Mouse (Mus musculus): Measurements from ENCODE around the gene Ntn1.
A peak's percentile ranks its signal among the peaks of the same experiment; 100 is the strongest.

Gene Ntn1

GRCm38 (mm10) chr11:68260399-68260798 lies 140.2 kb downstream of the Ntn1 start:
- no peak for DNase-seq

DNA sequence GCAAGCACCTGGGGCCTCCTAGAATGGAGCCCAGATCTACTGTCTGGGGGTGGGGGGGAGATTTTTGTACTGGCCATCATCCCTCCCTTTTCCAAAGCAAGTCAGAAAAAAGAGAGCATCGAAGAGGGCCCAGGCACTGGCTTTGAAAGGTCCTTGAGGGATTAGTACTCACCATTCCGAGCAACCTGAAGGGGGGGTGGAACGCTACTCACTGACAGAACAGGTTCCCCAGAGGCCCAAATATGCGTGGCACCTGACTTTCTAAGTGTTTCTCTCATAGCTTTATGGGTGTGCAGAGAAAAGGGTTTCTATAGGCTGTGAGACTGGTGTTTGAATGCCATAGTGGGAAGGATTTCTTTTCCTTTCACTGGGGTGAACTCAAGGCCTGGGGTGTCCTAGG lies 142.1 kb downstream of the Ntn1 start:
- DNase-seq, result no peak

DNA sequence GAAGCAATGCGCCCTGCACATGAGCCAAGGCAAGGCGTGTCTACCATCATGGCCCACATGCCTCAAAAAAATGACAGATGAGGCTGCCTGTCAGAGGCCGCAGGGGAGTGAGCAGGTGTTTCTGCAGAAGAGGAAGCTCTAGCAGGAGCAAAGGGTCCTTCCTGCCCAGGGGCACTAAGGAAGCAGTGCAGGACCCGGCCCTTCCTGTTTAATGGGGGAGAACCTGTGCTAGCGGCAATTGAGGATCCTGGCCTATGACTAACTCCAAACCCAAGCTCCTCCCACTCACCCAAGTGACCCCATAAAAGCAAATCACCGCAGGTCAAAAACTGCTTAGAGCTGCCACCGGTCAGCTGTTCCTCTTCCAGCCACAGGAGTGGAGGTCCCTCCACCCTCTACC lies 147.1 kb downstream of the Ntn1 start:
- no peak for DNase-seq

DNA sequence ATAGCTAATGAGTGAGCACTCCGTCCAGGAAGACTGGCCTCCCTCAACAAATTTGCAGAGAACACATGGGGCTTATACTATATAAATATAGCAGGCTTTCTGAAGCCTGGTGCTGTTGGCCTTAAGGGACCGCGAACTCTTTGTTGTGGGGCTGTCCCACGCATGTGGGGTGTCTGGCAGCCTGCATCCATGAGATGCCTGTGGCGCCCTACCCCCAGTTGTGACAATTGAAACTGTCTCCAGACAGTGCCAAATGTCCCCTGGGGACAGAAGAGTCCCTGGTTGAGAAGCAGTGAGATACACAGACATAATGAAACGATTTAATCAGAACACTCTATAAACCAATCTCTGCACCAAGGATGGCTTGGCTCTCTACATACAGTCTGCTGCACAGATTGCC lies 150.5 kb downstream of the Ntn1 start:
- DNase-seq, result no peak

GRCm38 (mm10) chr11:68247897-68248296 lies 152.7 kb downstream of the Ntn1 start:
- DNase-seq, result no peak

- DNase-seq, result no peak
Measured at GRCm38 (mm10) chr11:68244992-68245261, 155.7 kb downstream of the Ntn1 start.

DNA sequence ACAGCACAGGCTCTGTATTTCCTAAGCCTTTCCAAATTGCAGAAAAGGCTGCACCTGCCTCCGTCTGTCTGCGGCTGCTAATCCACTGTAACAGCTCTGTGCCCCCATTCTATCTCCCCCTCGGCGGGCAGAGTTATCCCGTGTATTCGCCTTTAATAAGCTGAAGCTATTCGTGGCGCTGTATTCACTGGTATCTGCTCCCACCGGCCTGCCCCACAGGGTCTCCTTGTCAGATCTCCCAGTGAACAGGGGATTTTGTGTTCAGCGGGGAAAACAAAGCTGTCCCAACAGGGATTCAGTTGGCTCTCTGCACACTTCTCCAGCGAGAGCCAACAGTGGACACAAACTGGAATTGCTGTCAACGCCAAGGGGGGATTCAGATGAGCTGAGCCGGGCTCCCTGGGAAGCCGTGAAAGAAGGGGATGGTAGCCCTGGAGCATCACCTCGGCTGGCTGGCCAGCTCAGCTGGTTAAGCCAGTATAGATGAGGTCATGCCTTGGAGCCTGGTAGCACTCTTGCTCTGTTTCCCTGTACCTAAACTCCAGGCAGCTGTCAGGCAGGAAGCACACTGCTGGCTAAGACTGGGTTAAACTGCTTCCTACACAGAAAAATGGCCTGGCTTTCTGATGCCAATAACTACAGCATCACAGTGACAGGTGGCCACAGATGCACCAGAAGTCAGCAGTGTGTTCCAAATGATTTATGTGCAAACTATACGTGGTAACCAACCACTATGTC lies 156.2 kb downstream of the Ntn1 start:
- DNase-seq, result peak in 1 of 2 experiments; percentile 37

DNA sequence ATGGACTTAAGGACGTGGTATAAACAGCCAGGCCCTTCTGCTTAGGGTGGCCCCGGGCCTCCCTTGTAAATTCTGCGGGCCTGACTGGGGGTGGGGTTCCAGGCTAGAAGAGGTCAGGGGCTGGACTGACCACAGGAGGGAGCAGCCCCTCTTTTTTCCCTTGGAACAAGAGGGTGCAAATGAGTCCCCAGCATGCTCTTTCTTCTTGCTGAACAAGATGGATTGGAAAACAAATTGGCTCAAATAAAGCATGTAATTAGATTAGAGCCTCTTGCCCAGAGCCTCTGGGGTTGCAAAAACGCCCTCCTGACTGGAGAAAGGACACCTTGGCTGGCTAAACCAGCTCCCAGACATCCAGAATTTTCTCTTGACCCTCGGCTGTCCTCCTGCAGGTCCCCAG lies 160.9 kb downstream of the Ntn1 start:
- DNase-seq, result no peak

- DNase-seq, result peak; percentile 93 to 94
Measured at GRCm38 (mm10) chr11:68233469-68233965, 167.1 kb downstream of the Ntn1 start.

- DNase-seq, result peak in 1 of 2 experiments; percentile 54
Measured at GRCm38 (mm10) chr11:68231558-68231957, 169.1 kb downstream of the Ntn1 start.

DNA sequence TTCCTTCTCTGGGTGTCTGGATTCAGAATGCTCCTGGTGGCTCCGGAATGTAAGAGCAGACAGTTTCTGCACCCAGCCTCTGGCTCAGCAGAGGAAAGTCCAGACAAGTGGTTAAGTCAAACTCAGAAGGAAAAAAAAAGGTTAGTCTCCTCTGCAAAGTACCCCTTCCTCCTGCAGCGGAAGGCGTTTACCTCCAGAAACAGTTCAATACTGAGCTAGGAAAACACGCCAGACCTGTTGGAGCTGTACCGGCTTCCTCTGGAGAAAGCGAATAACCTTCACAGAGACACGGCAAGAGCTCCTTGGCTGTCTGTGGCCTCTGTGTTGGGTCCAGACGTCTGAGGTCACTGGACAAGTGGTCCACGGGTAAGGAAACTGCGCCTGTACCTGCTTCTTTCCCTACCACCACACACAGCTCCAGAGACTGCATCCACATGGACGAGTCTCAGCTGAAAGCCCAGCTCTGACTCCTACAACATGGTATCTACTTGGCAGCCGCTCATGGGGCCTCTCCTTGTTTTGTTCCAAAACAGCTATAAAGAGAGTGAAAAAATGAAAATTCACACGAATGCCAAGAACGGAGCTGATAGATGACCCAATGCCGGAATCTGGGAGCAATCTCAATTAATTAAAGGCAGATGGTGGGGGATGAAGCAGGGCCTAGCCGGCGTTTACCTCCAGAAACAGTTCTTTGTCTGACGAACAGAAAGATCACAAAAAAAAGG lies 171.5 kb downstream of the Ntn1 start:
- peak in 1 of 2 experiments; percentile 34 for DNase-seq

DNA sequence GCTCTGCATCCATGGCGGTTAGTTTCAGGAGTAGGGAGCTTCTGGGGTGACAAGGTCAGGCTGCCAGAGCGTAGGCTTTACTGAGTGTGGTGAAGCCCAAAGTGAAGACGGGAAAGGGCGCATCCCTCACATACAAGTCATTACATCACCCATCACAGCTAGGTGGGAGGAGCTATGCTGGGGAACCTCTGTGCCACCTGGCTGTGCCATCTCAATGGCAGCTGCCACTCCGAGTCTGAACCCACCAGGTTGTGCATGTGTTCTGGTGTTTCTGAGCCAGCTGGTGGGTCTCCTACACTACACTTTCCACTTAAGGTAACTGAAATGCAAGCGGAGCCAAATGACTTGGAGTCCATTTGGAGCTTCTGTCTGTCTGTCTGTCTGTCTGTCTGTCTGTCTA lies 172.8 kb downstream of the Ntn1 start:
- DNase-seq, result no peak

DNA sequence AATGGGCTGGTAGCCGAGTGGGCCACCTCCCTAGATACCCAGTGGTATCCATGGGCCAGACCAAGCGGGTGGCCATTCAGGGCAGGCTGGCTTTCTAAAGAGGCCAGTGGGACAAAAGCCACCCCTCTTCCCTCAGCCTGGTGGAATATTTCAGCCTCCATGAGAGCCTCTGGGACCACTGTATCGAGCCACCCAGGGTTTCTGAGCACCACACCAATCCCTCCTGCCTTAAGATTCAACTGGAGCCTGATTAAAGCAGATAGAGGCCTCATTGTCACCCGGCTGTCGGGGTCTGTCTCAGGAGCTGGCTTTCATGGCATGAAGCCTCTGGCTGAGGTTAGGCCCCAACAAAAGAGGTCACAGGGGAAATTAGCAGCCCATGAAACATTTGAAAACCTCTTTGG lies 174.0 kb downstream of the Ntn1 start:
- DNase-seq, result no peak

DNA sequence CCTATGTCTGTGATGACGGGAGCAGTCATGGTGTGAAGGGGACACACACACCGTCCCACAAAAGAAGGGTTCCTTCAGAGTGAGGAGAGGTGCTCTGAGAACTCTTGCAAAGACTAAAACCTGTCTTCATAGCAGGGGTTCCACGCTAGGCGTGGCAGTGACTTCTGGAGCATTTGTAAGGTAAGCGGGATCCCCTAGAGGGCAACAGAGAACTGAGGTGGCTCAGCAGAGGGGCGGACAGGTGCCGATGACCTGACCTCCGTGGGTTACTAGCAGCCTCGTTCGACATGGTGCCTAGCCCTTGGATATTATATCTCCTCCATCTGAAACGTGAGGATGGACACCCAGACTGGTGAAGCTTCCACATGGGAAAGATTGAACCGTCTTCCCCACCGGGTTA lies 177.5 kb downstream of the Ntn1 start:
- no peak for DNase-seq

- no peak for DNase-seq
Measured at GRCm38 (mm10) chr11:68222209-68222608, 178.4 kb downstream of the Ntn1 start.

DNA sequence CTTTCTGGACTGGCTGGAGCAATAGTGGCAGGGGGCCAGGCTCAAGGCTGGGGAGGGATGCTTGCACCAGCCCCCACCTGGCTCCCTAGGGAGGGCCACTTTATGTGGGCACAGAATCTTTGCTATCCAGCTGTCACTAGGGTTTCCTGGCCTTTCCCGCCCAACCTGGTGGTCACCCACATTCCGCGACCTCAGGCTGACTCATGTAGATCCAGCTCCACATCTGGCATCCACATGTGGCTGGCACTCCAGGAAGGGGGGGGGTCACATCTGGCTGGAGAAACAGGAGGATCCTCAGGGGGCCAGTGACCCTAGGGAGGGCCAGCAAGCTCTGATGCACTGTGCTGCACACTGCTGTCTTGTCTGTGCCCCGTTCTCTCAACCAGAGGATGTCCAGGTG lies 179.9 kb downstream of the Ntn1 start:
- no peak for DNase-seq

DNA sequence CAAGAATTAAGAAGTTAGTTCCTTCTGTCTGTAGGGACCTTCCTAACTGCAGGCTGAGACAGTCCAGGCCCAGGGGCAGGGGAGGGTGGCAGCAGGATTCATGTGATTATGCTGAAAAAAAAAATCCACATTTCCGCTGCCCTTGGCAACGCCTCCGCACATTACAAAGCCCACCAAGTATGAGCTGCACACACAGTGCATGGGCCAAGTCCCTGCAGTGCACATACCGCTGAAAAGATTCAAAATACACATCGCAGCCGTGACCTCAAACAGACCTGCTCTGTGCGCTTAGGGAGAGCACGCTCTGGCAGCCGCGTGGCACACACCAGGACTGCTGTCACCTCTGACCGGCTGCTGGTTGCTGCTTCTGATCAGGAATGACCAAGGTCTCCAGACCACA lies 184.6 kb downstream of the Ntn1 start:
- no peak for DNase-seq

DNA sequence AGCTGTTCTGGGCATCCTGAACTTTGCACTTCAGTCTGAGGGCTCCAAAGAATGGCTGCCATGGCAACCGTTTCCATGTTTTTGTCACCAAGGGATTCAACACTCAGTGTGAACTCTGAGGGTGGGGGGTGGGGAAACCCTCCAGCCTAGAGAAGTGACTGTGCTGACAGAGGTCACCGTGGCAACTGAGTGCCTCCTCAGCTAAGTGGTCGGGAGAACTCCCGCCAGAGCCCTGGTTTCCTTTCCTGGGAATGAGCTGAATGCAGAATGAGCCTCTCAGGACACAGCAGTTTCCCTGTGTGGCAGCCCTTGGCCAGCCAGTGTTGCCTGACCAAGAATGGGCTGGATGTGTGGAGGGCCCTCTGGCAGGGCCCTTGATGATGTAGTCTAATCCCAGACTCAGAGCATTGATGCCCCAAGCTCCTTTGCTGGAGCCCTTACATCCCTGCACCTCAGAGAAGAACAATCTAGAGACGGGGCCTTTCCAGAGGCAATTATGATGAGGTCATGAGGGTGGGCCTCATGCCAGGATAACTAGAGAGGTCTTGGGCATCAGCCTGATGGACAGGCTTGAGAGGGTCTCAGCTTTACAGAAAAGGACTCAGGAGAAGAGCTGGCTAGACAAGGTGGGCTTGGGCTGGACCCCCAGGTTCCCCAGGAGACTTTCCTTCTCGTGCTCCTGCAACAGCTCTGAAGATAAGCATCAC lies 185.3 kb downstream of the Ntn1 start:
- DNase-seq, result no peak

DNA sequence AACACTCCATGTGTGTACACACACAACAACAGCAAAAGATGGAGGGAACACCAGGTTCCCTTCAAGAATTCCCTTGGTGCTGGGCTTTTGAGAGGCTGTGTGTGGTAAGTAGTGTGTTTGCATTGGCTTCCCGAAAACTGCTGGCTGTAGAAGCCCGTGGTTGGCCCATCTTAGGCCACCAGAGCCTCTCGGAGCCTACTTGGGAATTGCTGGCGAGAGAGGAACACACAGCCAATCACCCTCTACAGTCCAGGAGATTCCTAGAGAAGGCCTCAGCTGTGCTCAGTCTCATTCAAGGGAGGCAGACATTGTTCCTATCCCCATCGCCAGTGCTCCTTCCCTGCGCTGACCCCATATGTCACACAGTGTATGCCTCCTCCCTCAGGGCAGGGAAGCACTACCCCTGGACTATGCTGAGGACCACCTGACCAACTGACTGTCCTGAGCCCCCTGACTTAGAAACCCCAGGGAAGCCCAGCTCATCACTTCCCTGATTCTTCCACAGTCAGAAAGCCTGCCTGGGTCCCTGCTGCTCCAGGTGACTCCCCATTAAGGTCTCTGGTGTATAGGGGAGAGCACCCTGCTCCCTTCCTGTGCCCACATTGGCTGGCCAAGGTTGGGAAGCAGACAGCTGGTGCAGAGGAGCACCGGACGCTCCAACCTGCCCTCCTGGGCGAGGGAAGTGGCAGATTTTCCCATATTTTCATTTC lies 186.0 kb downstream of the Ntn1 start:
- DNase-seq, result no peak

- DNase-seq, result no peak
Measured at GRCm38 (mm10) chr11:68213896-68214295, 186.7 kb downstream of the Ntn1 start.

GRCm38 (mm10) chr11:68211924-68212578 lies 188.6 kb downstream of the Ntn1 start:
- DNase-seq, result peak in 1 of 2 experiments; percentile 49

- no peak for DNase-seq
Measured at GRCm38 (mm10) chr11:68210714-68211113, 189.9 kb downstream of the Ntn1 start.

DNA sequence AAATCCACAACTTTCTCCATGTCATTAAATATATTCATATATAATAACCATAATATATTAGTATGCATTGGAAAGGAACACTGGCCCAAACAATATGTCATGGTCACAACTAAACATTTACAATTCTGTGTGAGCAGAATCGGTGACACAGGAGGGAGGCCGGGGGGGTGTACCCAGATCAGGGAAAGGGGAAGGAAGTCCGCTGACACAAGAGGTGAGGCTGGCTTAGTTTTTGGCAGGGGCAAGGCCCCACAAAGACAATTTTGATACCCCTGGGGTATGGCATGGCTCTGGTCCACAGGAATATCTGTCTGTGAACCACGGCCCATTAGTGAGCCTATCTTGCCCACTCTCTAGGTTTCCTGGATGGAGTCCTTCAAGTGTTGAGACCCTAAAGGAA lies 191.1 kb downstream of the Ntn1 start:
- DNase-seq, result no peak

Measured in cerebellum, postnatal 25 days (tissue).